Mouse (Mus musculus) kidney, postnatal 36 days (tissue): ENCODE measurements at regions not wholly inside any gene's neighbourhood (a gene's known extent, or its start where the extent isn't known, plus 50 kb on each side); places are given as distances from the start of the nearest gene placed in this dataset.

ENCODE experiments used
- DNase-seq, 2 experiments: peaks; one replicate each; pipeline ENCODE4 v3.0.0; 2021 to 2022; ENCODE audit warnings: mixed read lengths in 2 of 2

DNA sequence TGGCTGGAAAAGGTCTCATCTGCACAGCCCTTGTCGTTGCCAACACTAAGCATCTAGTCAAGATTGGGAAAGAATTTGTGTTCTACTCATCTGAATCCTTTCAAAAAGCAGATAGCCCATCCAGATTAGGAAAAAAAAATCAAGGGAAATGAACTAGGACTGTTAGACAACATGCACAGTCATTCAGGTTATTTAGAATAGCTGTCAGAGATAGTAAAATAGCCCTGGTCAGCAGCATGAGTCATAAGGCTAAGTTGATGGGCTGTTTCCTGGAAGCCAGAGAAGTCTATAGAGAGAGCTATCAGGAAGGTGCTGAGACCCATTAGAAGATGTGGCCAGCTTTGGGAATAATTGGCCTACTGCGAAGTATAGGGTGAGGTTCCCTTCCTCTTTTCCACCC, 1447.4 kb downstream of the Slc22a22 start:
- no peak for DNase-seq

DNA sequence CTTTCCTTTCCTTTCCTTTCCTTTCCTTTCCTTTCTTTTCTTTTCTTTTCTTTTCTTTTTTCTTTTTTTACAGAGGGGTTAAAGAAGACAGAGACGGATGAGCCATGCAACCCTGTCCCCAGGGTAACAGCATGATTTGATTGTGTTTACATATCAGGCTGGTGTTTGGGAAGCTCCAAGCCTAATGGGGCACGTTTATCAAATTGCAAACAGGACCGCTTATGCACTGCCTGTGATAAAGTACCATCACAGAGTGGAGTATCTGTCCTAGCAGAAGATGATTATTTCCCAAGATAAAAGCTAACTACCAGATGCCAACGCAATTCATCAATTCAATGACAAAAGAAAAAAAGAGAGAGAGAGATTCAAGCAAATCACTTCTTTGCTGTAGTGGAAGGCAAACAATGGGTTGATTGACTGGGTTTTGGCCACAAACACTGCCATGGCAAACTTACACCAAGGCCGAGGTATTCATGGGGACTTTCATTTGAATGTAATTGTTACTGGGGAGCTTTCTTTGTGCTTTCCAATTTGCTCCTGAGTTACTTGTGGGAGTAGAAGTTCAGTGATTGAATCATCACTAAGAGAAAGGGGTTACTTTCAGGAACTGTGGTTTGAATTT, 1450.1 kb downstream of the Slc22a22 start:
- DNase-seq, result no peak

DNA sequence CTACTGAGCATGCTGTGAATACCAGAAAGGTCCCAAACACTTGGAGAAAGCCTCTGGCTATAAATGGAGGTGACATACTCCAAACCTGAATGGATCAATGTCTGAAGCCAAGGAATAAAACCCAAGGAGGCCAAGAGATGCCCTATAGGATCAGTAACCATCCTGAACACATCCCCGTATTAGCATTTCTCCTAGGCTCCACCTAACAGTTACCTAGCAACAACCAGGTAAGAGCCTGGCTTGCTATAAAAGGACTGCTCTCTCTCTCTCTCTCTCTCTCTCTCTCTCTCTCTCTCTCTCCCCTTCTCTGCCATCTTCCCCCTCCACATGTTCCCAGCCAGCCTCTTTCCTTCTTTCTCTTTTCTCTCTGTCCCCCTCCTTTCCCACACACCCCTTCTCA, 1452.7 kb downstream of the Slc22a22 start:
- no peak for DNase-seq

DNA sequence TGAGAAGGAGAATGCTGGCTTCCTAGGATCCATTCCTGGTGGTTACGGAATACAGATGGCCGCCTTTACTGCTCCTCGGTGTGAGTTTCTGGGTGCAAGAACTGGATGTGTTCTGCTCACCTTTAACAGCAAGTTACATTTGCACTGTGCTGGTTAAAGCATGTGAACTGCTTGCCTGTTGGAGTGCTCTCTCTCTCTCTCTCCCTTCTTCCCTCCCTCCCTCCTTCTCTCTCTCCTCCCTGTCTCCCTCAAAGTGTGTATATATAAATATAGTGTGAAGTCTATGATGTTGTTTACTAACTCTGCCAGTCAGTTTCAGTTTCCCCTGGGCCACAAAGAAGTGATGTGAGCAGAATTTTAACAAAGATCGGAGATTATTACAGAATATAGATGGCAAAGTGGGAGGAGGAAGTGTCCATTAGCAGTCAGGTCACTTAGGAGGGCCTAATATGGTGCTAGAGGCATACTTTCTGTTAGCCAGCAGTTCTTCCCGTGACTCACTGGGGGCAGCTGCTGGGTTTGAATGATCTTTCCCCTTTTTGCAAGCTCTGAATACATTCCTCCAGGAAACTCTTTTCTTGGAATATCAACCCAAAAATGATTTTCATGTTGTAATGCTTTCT, 1453.5 kb downstream of the Slc22a22 start:
- DNase-seq, result no peak

GRCm38 (mm10) chr15:56022315-56022714, 1455.1 kb downstream of the Slc22a22 start:
- DNase-seq, result no peak

DNA sequence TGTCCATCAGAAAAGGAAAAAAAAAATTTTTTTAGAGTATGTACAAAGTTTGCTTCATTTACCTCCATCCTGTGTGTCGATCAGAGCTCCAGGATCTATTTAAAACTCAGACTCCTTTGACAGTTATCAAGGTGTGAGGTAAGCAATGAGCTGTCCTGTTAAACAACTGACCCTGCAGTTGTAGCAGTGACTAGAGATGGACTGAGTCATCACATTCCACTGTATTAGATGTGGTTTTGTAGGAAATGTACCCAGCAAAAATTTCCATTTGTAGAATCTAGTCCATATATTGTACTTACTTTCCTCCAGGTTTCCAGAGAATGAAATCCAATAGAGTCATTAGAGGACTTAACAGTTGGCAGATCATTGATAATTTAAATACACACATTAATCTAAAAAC, 1459.3 kb downstream of the Slc22a22 start:
- DNase-seq, result no peak

DNA sequence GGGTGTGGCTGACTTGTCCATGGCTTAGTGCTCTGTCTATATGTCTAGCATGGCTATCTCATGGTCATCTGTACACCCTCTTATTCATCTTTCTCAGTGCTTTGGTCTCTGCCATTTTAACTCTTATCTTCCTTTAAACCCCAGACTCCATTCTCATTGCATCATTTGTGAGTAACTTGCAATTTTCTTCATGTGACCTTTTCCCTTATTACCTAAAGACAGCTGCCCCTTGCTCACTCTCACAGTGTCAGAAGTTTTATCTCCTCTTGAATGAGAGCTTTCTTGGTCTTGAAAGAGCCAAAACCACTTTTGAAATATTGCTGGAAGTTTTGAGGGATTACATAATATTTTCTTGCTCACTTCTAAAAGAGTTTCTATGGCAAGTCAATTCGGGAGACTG, 1459.9 kb downstream of the Slc22a22 start:
- no peak for DNase-seq

GRCm38 (mm10) chr15:56016070-56016469, 1461.4 kb downstream of the Slc22a22 start:
- no peak for DNase-seq

- no peak for DNase-seq
These were observed 1463.3 kb downstream of the Slc22a22 start for GRCm38 (mm10) chr15:56014059-56014620.

DNA sequence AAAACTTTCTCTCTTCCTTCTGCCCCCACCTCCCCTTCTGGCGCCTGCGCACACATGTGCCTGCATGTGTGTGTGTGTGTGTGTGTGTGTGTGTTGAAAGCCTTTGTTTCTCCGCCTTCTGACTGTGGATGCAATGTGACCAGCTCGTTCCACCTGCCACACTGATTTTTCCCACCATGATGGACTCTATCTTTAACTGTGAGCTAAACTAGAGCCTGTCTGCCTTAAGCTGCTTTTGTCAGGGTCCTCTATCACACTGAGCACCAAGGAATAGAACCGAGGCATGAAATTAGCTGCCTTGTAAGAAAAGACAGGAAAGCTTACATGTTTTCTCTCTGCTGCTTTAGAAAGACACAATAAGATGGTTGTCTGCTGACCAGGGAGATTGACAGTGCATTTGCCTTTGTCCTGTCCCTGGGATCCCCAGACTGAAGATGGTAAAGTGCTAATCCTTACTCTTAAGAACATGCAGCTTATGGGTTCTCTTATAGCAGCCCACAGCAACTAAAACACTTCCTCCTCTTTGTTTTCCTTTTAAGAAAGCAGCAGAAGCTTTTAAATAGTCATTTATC, 1468.7 kb downstream of the Slc22a22 start:
- no peak for DNase-seq

DNA sequence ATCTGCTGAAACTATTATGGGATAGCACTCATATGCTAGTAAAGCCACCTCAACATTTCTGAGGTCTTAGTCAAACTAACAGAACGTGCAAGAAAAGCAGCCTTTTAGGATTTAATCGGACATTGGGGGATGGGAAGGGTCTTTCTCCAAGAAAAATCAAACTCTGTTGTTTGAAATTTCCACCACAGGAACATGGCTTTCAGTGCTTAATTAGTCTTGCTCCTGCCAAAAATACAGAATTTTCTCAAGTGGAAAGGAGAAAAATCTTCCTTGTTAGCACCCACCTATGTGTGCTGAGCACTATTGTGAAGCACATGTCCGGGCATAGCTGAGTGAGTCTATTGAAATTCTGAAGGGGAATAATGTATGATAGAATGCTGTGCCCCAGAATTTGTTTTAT, 1470.0 kb downstream of the Slc22a22 start:
- DNase-seq, result no peak

- DNase-seq, result no peak
These were observed 1472.1 kb downstream of the Slc22a22 start for GRCm38 (mm10) chr15:56005361-56005760.

GRCm38 (mm10) chr15:56003921-56004320, 1473.5 kb downstream of the Slc22a22 start:
- no peak for DNase-seq

DNA sequence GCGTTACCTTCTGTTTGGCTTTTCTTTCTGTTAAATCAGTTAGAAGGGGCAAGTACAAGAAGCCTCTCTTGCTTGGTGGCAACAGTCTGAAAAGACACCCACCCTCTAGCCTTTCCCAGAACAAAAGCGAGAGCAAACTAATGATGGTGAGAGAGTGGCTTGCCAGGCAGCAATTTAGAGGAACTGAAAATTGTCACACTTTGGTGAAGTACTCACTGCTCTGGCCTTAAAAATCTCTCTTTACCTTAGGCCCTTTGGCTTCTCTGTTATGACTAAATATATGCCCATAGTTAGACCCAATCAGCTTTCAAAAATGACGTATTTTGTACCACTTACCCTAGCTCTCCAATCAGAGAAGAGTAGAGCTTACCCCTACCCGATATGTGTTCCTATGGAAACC, 1477.8 kb downstream of the Slc22a22 start:
- DNase-seq, result no peak

- no peak for DNase-seq
These were observed 1479.4 kb downstream of the Slc22a22 start for GRCm38 (mm10) chr15:55997977-55998376.

- no peak for DNase-seq
These were observed 1482.7 kb downstream of the Slc22a22 start for GRCm38 (mm10) chr15:55994680-55995079.

- no peak for DNase-seq
These were observed 1501.6 kb downstream of the Slc22a22 start for GRCm38 (mm10) chr15:55975843-55976242.

DNA sequence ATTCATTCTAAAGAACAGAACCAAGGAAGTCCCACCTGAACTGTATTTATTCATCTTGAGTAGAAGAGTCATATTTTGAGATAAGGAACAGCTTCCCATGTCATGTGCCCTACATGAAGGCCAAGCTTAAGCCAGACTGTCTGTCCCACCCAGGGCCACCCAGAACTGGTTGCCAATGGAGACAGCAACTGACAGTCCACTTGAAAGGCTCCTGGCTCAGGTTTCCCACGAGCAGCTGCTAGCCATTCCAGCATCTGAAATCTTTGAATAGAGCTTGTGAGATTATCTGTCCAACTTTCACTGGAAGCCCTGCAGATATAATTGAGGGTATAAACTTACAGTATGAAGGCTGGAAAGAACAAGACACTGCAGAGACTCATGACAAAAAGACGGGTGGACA, 1510.6 kb downstream of the Slc22a22 start:
- no peak for DNase-seq

GRCm38 (mm10) chr15:55965296-55965695, 1512.1 kb downstream of the Slc22a22 start:
- DNase-seq, result no peak

GRCm38 (mm10) chr15:55962093-55962492, 1515.3 kb downstream of the Slc22a22 start:
- DNase-seq, result no peak
